Mouse (Mus musculus) erythroblast, embryonic 14.5 days (primary cell): ENCODE measurements at regions not wholly inside any gene's neighbourhood (a gene's known extent, or its start where the extent isn't known, plus 50 kb on each side); places are given as distances from the start of the nearest gene placed in this dataset.
"Not testable (repeated sequence)": the region's sequence is repeated elsewhere in the genome, so short reads cannot be mapped to it uniquely, and the experiment has no call there.

Source experiments
- H3K27me3 ChIP-seq: 2 replicates; pipeline ENCODE4 v1.6.1; 2012; ENCODE audit warnings: inconsistent platforms; ENCODE audit not compliant: control insufficient read depth
- H3K36me3 ChIP-seq: 2 replicates; pipeline ENCODE4 v1.6.1; 2012; ENCODE audit warnings: mild to moderate bottlenecking, inconsistent platforms; ENCODE audit not compliant: control insufficient read depth
- H3K4me1 ChIP-seq: 2 replicates; pipeline ENCODE4 v1.6.1; 2012; ENCODE audit warnings: inconsistent platforms; ENCODE audit not compliant: control insufficient read depth
- H3K4me3 ChIP-seq: replicated peaks from 2 replicates; pipeline ENCODE3; 2012; ENCODE audit warnings: moderate library complexity, mild to moderate bottlenecking, inconsistent platforms
- H3K9me3 ChIP-seq: 2 replicates; pipeline ENCODE4 v1.6.1; 2012; ENCODE audit warnings: low read length, inconsistent platforms, mixed read lengths; ENCODE audit not compliant: control insufficient read depth
- GATA1 ChIP-seq: IDR thresholded peaks from 2 replicates; pipeline ENCODE4 v1.6.1; 2012; ENCODE audit warnings: low read length, inconsistent platforms, mixed read lengths
- TAL1 ChIP-seq: IDR thresholded peaks from 3 replicates; pipeline ENCODE4 v1.6.1; 2012; ENCODE audit warnings: low read length, inconsistent platforms, mixed read lengths

DNA sequence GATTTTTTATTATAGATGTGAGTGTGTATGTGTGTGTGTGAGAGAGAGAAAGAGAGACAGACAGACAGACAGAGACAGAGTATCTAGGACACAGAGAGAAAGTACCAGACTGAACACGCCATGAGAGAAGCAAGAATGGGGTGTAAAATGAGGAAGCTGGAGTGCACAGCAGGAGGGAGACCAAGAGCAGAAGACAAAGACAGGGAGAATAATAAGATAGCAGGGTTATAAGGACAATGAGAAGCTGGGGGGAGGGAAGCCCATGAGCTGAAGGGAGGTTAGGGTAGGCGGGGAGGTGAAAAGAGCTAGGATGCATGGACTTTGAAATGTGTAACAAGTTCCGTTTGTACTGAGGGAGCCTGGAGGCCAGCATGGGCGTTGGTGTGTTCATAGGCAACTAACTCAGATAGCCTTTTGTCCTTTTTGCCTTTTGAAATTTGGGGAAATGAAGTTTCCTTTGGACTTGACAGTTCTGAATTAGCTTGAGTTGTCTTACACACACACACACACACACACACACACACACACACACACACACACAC, 136.8 kb upstream of the Teddm2 start:
- H3K4me3 ChIP-seq: no peak overlapping the region
- no peak for TF ChIP-seq GATA1
- no peak for TF ChIP-seq TAL1
- no peaks in the 10 kb centered on the region for H3K9me3 ChIP-seq
- no peaks in the 10 kb centered on the region for H3K27me3 ChIP-seq
- peaks cover 52% of the 10 kb centered on the region for H3K4me1 ChIP-seq
- H3K36me3 ChIP-seq: peaks cover 2% of the 10 kb centered on the region

DNA sequence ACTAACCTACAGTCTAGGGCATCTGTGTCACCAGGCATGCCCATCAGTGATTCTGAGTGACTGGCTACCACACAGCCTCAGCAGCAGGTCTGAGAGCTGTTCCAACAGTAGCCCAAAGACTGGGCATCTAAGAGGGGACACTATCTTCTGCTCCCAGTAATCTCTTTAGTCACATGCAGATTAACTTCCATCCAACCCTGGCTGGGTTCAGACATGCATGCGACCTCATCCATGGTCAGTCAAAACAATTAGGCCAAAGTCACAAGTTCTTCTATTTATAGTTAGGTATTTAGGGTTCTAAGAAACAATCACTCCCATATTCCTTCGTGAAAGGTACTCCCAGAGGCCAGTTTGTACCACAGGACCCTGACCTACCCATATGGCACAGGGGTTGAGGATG, 138.2 kb upstream of the Teddm2 start:
- Histone ChIP-seq H3K36me3 (peaks cover 2% of the 10 kb centered on the region), H3K27me3 (no peaks in the 10 kb centered on the region), H3K4me3 (no peak overlapping the region), H3K9me3 (no peaks in the 10 kb centered on the region), H3K4me1 (peaks cover 42% of the 10 kb centered on the region)
- TF ChIP-seq TAL1 (no peak), GATA1 (no peak)

GRCm38 (mm10) chr1:154040907-154041306, 140.9 kb upstream of the Teddm2 start:
- TF ChIP-seq GATA1 (no peak), TAL1 (no peak)
- H3K4me1 ChIP-seq: peaks cover 16% of the 10 kb centered on the region

GRCm38 (mm10) chr1:154042956-154043355, 142.9 kb upstream of the Teddm2 start:
- no peak overlapping the region for H3K4me3 ChIP-seq
- no peaks in the 10 kb centered on the region for H3K9me3 ChIP-seq
- TF ChIP-seq GATA1: no peak
- TF ChIP-seq TAL1: no peak
- H3K36me3 ChIP-seq: no peaks in the 10 kb centered on the region
- H3K4me1 ChIP-seq: peaks cover 5% of the 10 kb centered on the region
- no peaks in the 10 kb centered on the region for H3K27me3 ChIP-seq

More at GRCm38 (mm10) chr1:154040907-154041306, 140.9 kb upstream of the Teddm2 start:
- Histone ChIP-seq H3K27me3 (no peaks in the 10 kb centered on the region), H3K9me3 (no peaks in the 10 kb centered on the region), H3K36me3 (peaks cover 2% of the 10 kb centered on the region; the same call in 1 of the 2 replicates), H3K4me3 (no peak overlapping the region)

- no peak for TF ChIP-seq GATA1
- TF ChIP-seq TAL1: no peak
- Histone ChIP-seq H3K27me3 (no peaks in the 10 kb centered on the region), H3K4me1 (peaks cover 3% of the 10 kb centered on the region; the same call in 1 of the 2 replicates), H3K9me3 (no peaks in the 10 kb centered on the region), H3K4me3 (no peak overlapping the region), H3K36me3 (no peaks in the 10 kb centered on the region)
Observed at GRCm38 (mm10) chr1:154044712-154045111, 144.7 kb upstream of the Teddm2 start.

DNA sequence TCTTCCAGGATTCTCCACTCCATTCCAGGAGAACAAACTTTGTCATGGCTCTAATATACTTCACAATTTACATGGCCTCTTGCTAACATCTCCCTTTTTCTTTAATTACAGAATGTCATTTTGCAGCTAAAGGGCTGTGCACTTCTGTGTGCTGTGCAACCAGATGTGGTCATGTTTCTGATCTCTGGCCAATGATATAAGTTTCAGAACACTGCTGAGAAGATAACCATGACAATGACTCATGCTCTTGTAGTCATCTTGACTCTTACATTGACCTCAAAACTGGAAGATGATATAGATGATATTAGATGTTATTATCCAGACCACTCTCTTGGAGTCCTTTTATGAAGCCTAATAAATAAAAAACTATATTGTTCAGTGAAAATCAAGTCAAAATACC, 145.9 kb upstream of the Teddm2 start:
- H3K4me3 ChIP-seq: no peak overlapping the region
- H3K27me3 ChIP-seq: no peaks in the 10 kb centered on the region
- peaks cover 3% of the 10 kb centered on the region; the same call in 1 of the 2 replicates for H3K4me1 ChIP-seq
- no peaks in the 10 kb centered on the region for H3K36me3 ChIP-seq
- no peak for TF ChIP-seq TAL1
- no peak for TF ChIP-seq GATA1
- no peaks in the 10 kb centered on the region for H3K9me3 ChIP-seq

- Histone ChIP-seq H3K4me1 (no peaks in the 10 kb centered on the region), H3K36me3 (no peaks in the 10 kb centered on the region), H3K27me3 (no peaks in the 10 kb centered on the region), H3K9me3 (peaks cover 3% of the 10 kb centered on the region; the same call in 1 of the 2 replicates), H3K4me3 (no peak overlapping the region)
- TF ChIP-seq GATA1 (no peak), TAL1 (no peak)
Observed at GRCm38 (mm10) chr1:154053641-154054040, 147.3 kb upstream of the Zfp648 start.

DNA sequence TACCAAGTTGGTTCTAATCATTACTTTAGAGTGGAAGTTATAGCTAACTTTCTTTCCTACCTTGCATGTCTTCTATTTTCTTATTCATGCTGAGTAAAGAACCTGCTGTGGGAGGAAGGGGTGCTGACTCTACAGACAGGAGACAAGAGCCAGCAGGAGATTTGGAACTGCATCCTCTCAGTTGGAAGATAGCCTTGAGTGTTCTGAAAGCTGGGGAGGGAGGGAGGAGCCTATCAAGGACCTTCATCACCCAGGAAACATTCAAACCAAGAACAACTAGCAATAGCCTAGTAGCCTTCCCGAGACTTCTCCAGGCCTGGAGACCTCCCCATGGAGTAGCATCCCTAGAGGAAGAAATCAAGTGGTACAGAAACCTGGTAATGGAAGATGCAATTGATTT, 146.1 kb upstream of the Zfp648 start:
- TF ChIP-seq TAL1: no peak
- no peak for TF ChIP-seq GATA1
- Histone ChIP-seq H3K9me3 (peaks cover 3% of the 10 kb centered on the region; the same call in 1 of the 2 replicates), H3K4me1 (no peaks in the 10 kb centered on the region), H3K27me3 (no peaks in the 10 kb centered on the region), H3K4me3 (no peak overlapping the region), H3K36me3 (no peaks in the 10 kb centered on the region)

GRCm38 (mm10) chr1:154061397-154061796, 139.6 kb upstream of the Zfp648 start:
- not testable (repeated sequence) for H3K36me3 ChIP-seq, H3K9me3 ChIP-seq, H3K27me3 ChIP-seq, H3K4me3 ChIP-seq, H3K4me1 ChIP-seq

DNA sequence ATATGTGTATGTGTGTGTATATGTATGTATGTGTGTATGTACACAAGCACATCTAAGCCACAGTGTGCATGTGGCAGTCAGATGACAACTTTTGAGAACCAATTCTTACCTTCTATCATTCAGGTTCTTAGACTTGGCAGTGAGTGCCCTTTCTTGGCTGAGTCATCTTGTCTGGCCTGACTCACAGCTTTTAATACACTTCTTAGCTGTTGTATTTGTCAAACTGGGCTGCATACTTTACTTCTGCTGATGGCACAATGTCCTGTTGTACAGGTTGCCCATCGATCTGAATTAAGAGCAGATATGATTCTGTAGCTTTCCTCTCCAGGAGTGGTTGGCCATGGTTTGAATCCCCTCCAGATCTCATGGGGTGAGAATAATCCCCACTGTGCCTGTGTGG, 139.1 kb upstream of the Zfp648 start:
- H3K9me3 ChIP-seq: peaks cover 3% of the 10 kb centered on the region; the same call in 1 of the 2 replicates
- no peak overlapping the region for H3K4me3 ChIP-seq
- no peaks in the 10 kb centered on the region for H3K4me1 ChIP-seq
- no peak for TF ChIP-seq GATA1
- no peak for TF ChIP-seq TAL1
- no peaks in the 10 kb centered on the region for H3K27me3 ChIP-seq
- no peaks in the 10 kb centered on the region for H3K36me3 ChIP-seq
